Mouse (Mus musculus): ENCODE measurements around the gene Arfgef2. TPM values are rescaled to one million over a fixed set of nuclear protein-coding genes. Genes with fewer than 3 reads are reported as not detected.

Arfgef2 gene
- polyA plus RNA-seq, 1 experiment from 2014 or later = 6.1 TPM

DNA sequence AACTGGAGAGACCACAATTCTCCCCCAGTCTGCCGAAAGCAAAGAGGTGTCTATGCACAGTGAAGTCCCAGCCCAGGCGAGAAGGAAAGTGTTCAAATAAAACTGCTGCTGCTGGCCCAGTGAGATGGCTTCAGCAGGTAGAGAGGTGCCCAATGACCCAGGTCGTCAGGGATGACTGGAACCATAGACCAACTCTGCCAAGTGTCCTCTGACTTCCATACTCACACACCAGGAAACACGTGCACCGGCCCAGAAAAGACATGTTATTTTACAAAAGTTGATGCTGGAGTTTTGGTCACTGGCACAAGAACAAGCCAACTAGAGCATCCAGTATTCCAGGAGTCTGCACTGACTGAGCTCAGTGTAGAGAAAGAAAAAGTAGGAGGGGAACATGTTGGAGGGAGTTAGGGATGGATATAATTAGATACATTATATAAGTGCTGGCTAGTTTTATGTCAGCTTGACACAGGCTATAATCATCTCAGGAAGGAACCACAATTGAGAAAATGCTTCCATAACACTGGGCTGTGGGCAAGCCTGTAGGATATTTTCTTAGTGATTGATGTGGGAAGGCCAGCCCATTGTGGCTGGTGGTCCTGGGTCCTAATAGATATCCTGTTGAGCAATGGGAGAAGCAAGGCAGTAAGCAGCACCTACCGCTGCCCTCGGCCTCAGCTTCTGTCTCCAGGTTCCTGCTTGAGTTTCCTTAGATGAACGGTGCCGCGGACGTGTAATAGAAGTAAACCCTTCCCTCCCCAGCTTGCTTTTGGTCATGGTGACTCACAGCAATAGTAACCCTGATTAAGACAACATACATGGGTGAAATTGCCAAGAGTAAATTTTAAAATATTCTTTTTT, 5.5 kb upstream of the Arfgef2 start:
- Histone ChIP-seq H3K9ac (ENCODE audit: low read length) (no peak overlapping the region), H3K36me3 (ENCODE audit: control insufficient read depth, insufficient read depth, low read length) (no peaks in the 10 kb centered on the region; the same call in 1 of the 2 replicates), H3K9me3 (ENCODE audit: control insufficient read depth, low read length) (no peaks in the 10 kb centered on the region), H3K27me3 (ENCODE audit: control insufficient read depth, insufficient read depth, low read length) (no peaks in the 10 kb centered on the region), H3K4me3 (ENCODE audit: low read depth, low read length) (no peak overlapping the region), H3K27ac (ENCODE audit: low read depth, low read length) (no peak overlapping the region), H3K4me1 (replicated peaks; ENCODE audit: control insufficient read depth, insufficient read depth, low read length) (no peaks in the 10 kb centered on the region), H3K4me2 (ENCODE audit: low read depth, low read length, severe bottlenecking) (no peak overlapping the region)
- no peak for ATAC-seq (replicated peaks; ENCODE audit: low FRiP score)
- WGBS = 81% methylated on average over 11 of the region's 11 CpGs
- DNase-seq (ENCODE audit: low spot score) = no peak

- Histone ChIP-seq H3K9ac (ENCODE audit: low read length) (no peak overlapping the region), H3K4me3 (ENCODE audit: low read depth, low read length) (no peak overlapping the region), H3K4me1 (replicated peaks; ENCODE audit: control insufficient read depth, insufficient read depth, low read length) (no peaks in the 10 kb centered on the region), H3K27ac (ENCODE audit: low read depth, low read length) (no peak overlapping the region), H3K9me3 (ENCODE audit: control insufficient read depth, low read length) (no peaks in the 10 kb centered on the region), H3K36me3 (ENCODE audit: control insufficient read depth, insufficient read depth, low read length) (no peaks in the 10 kb centered on the region; the same call in 1 of the 2 replicates), H3K4me2 (ENCODE audit: low read depth, low read length, severe bottlenecking) (no peak overlapping the region), H3K27me3 (ENCODE audit: control insufficient read depth, insufficient read depth, low read length) (no peaks in the 10 kb centered on the region)
- WGBS = 89% methylated on average over 7 of the region's 7 CpGs
- ATAC-seq (replicated peaks; ENCODE audit: low FRiP score) (no peak), DNase-seq (ENCODE audit: low spot score) (no peak)
Measured at GRCm38 (mm10) chr2:166800473-166800857, 4.9 kb upstream of the Arfgef2 start.

DNA sequence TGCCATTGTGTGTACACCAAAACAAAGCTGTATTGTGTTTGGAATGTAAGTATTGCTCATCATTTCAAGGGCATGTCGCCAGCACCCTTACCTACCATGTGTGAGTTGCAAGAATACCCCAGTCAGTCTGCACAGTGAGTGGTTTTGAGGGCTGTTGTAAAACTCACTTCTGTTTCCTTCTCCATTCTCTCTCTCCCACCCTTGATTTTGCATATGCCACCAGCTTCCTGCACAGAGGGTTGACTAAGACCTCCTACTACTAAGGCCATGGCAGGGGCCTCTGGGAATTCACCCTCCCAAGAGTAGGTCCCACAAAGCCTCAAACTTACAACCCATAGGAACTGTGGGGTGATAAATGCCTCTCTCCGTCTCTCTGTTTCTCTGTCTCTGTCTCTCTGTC, 4.0 kb upstream of the Arfgef2 start:
- Histone ChIP-seq H3K27me3 (ENCODE audit: control insufficient read depth, insufficient read depth, low read length) (no peaks in the 10 kb centered on the region), H3K9me3 (ENCODE audit: control insufficient read depth, low read length) (no peaks in the 10 kb centered on the region), H3K4me2 (ENCODE audit: low read depth, low read length, severe bottlenecking) (no peak overlapping the region), H3K4me1 (replicated peaks; ENCODE audit: control insufficient read depth, insufficient read depth, low read length) (no peaks in the 10 kb centered on the region), H3K27ac (ENCODE audit: low read depth, low read length) (no peak overlapping the region), H3K9ac (ENCODE audit: low read length) (no peak overlapping the region), H3K36me3 (ENCODE audit: control insufficient read depth, insufficient read depth, low read length) (no peaks in the 10 kb centered on the region; the same call in 1 of the 2 replicates), H3K4me3 (ENCODE audit: low read depth, low read length) (no peak overlapping the region)
- ATAC-seq (replicated peaks; ENCODE audit: low FRiP score) (no peak), DNase-seq (ENCODE audit: low spot score) (no peak)
- WGBS = 72% methylated on average over 2 of the region's 2 CpGs

DNA sequence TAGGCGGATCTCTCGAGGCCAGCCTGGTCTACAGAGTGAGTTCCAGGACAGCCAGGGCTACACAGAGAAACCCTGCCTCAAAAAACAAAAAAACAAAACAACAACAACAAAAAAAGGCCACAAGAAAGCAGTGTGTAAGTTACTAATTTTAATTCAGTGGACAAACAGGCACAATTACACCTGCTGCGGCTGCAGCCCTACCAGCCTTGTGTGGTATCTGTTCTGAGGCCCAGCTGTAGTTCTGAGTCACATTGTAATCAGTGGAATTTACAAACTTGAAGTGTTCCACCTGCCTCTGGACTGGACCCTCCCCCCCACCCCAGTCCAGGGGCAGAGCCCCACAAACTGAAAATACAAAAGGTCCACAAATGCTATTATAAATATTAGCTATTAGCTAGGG, 2.1 kb upstream of the Arfgef2 start:
- DNase-seq (ENCODE audit: low spot score) (no peak), ATAC-seq (replicated peaks; ENCODE audit: low FRiP score) (no peak)
- WGBS = 86% methylated on average over 3 of the region's 3 CpGs
- no peaks in the 10 kb centered on the region for H3K9me3 ChIP-seq (ENCODE audit: control insufficient read depth, low read length)
- H3K36me3 ChIP-seq (ENCODE audit: control insufficient read depth, insufficient read depth, low read length) = no peaks in the 10 kb centered on the region
- no peak overlapping the region for H3K9ac ChIP-seq (ENCODE audit: low read length)
- no peaks in the 10 kb centered on the region for H3K27me3 ChIP-seq (ENCODE audit: control insufficient read depth, insufficient read depth, low read length)
- H3K4me3 ChIP-seq (ENCODE audit: low read depth, low read length) = no peak overlapping the region
- H3K4me2 ChIP-seq (ENCODE audit: low read depth, low read length, severe bottlenecking) = no peak overlapping the region
- H3K4me1 ChIP-seq (replicated peaks; ENCODE audit: control insufficient read depth, insufficient read depth, low read length) = no peaks in the 10 kb centered on the region
- H3K27ac ChIP-seq (ENCODE audit: low read depth, low read length) = no peak overlapping the region

DNA sequence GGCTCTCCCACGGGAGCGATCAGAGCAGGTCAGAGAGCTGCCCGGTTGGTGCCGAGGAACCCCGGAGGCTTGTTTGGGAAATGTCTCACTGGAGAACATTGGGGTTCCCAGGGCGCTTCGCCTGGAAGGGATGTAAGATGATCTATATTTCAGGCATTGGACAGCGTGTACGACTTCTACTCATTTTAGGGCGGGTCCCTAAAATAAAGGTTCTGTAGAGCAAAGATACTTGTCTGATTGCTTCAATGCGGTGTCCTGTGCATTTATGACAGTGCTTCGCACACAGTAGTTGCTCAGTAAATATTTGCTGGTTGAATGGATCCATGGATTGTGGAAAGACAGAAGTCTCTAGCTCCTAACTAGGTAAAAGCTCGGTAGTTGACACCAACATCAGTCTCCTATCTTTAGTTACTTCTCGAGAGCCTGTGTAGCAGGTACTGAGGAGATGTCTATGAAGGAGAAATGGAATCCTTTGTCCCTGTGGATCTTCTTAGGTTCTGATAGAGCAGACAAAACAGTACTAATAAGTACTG, 851 bp downstream of the Arfgef2 start:
- H3K4me1 ChIP-seq (replicated peaks; ENCODE audit: control insufficient read depth, insufficient read depth, low read length) = no peaks in the 10 kb centered on the region
- no peaks in the 10 kb centered on the region for H3K36me3 ChIP-seq (ENCODE audit: control insufficient read depth, insufficient read depth, low read length)
- peak overlapping the region; percentile 92 for H3K4me2 ChIP-seq (ENCODE audit: low read depth, low read length, severe bottlenecking)
- 29% methylated on average over 14 of the region's 14 CpGs for WGBS
- no peaks in the 10 kb centered on the region for H3K27me3 ChIP-seq (ENCODE audit: control insufficient read depth, insufficient read depth, low read length)
- DNase-seq (ENCODE audit: low spot score) = no peak
- ATAC-seq (replicated peaks; ENCODE audit: low FRiP score) = no peak
- peak overlapping the region; percentile 79 for H3K4me3 ChIP-seq (ENCODE audit: low read depth, low read length)
- H3K9ac ChIP-seq (ENCODE audit: low read length) = peak overlapping the region; percentile 80
- no peak overlapping the region for H3K27ac ChIP-seq (ENCODE audit: low read depth, low read length)
- H3K9me3 ChIP-seq (ENCODE audit: control insufficient read depth, low read length) = no peaks in the 10 kb centered on the region

GRCm38 (mm10) chr2:166806813-166807212, 1.4 kb downstream of the Arfgef2 start:
- ATAC-seq (replicated peaks; ENCODE audit: low FRiP score) (no peak), DNase-seq (ENCODE audit: low spot score) (no peak)
- Histone ChIP-seq H3K9ac (ENCODE audit: low read length) (no peak overlapping the region), H3K36me3 (ENCODE audit: control insufficient read depth, insufficient read depth, low read length) (no peaks in the 10 kb centered on the region), H3K27ac (ENCODE audit: low read depth, low read length) (no peak overlapping the region), H3K4me3 (ENCODE audit: low read depth, low read length) (no peak overlapping the region), H3K4me1 (replicated peaks; ENCODE audit: control insufficient read depth, insufficient read depth, low read length) (no peaks in the 10 kb centered on the region), H3K4me2 (ENCODE audit: low read depth, low read length, severe bottlenecking) (no peak overlapping the region), H3K27me3 (ENCODE audit: control insufficient read depth, insufficient read depth, low read length) (no peaks in the 10 kb centered on the region), H3K9me3 (ENCODE audit: control insufficient read depth, low read length) (no peaks in the 10 kb centered on the region)
- 84% methylated on average over 6 of the region's 6 CpGs for WGBS

GRCm38 (mm10) chr2:166809499-166809898, 4.1 kb downstream of the Arfgef2 start:
- 97% methylated on average over 5 of the region's 5 CpGs for WGBS
- Histone ChIP-seq H3K4me2 (ENCODE audit: low read depth, low read length, severe bottlenecking) (no peak overlapping the region), H3K27me3 (ENCODE audit: control insufficient read depth, insufficient read depth, low read length) (no peaks in the 10 kb centered on the region), H3K4me3 (ENCODE audit: low read depth, low read length) (no peak overlapping the region), H3K36me3 (ENCODE audit: control insufficient read depth, insufficient read depth, low read length) (no peaks in the 10 kb centered on the region), H3K4me1 (replicated peaks; ENCODE audit: control insufficient read depth, insufficient read depth, low read length) (no peaks in the 10 kb centered on the region), H3K27ac (ENCODE audit: low read depth, low read length) (no peak overlapping the region), H3K9ac (ENCODE audit: low read length) (no peak overlapping the region), H3K9me3 (ENCODE audit: control insufficient read depth, low read length) (no peaks in the 10 kb centered on the region)
- ATAC-seq (replicated peaks; ENCODE audit: low FRiP score) (no peak), DNase-seq (ENCODE audit: low spot score) (no peak)

GRCm38 (mm10) chr2:166810821-166811220, 5.4 kb downstream of the Arfgef2 start:
- H3K9me3 ChIP-seq (ENCODE audit: control insufficient read depth, low read length) = no peaks in the 10 kb centered on the region
- H3K4me1 ChIP-seq (replicated peaks; ENCODE audit: control insufficient read depth, insufficient read depth, low read length) = no peaks in the 10 kb centered on the region
- no peaks in the 10 kb centered on the region for H3K36me3 ChIP-seq (ENCODE audit: control insufficient read depth, insufficient read depth, low read length)
- H3K4me3 ChIP-seq (ENCODE audit: low read depth, low read length) = no peak overlapping the region
- H3K9ac ChIP-seq (ENCODE audit: low read length) = no peak overlapping the region
- no peak overlapping the region for H3K4me2 ChIP-seq (ENCODE audit: low read depth, low read length, severe bottlenecking)
- no peaks in the 10 kb centered on the region for H3K27me3 ChIP-seq (ENCODE audit: control insufficient read depth, insufficient read depth, low read length)
- DNase-seq (ENCODE audit: low spot score) (no peak), ATAC-seq (replicated peaks; ENCODE audit: low FRiP score) (no peak)
- no peak overlapping the region for H3K27ac ChIP-seq (ENCODE audit: low read depth, low read length)
- WGBS = 86% methylated on average over 10 of the region's 10 CpGs
